Mouse (Mus musculus): ENCODE data around the gene Atg2b. TPM values are rescaled to one million over a fixed set of nuclear protein-coding genes. Genes with fewer than 3 reads are reported as not detected.

The Atg2b gene
- total and polyA plus RNA-seq, 2 experiments, result 10.2 to 19.2 TPM

GRCm38 (mm10) chr12:105574356-105574755, 110.7 kb downstream of the Atg2b start:
- TF ChIP-seq CTCF (IDR thresholded peaks at IDR 0.05; ENCODE audit: low read depth, low read length), result no peak
- TF ChIP-seq POLR2A (IDR thresholded peaks at IDR 0.05; ENCODE audit: extremely low read depth, insufficient read depth, low read length), result no peak
- Histone ChIP-seq H3K27ac (replicated peaks; ENCODE audit: insufficient read depth, low read depth, low read length) (no peak overlapping the region), H3K4me3 (ENCODE audit: insufficient read depth, low read depth, low read length) (no peak overlapping the region), H3K36me3 (ENCODE audit: control insufficient read depth, insufficient read depth, low read length) (no peaks in the 10 kb centered on the region), H3K27me3 (ENCODE audit: control insufficient read depth, insufficient read depth, low read length) (no peaks in the 10 kb centered on the region), H3K79me2 (ENCODE audit: control insufficient read depth, insufficient read depth, low read length) (no peaks in the 10 kb centered on the region), H3K4me1 (ENCODE audit: control insufficient read depth, insufficient read depth, low read length) (no peaks in the 10 kb centered on the region), H3K9ac (ENCODE audit: low read depth, low read length) (no peak overlapping the region)
- WGBS, result 78% methylated on average over 4 of the region's 4 CpGs
- no peak for DNase-seq (ENCODE audit: extremely low read depth, low read depth, low spot score)

DNA sequence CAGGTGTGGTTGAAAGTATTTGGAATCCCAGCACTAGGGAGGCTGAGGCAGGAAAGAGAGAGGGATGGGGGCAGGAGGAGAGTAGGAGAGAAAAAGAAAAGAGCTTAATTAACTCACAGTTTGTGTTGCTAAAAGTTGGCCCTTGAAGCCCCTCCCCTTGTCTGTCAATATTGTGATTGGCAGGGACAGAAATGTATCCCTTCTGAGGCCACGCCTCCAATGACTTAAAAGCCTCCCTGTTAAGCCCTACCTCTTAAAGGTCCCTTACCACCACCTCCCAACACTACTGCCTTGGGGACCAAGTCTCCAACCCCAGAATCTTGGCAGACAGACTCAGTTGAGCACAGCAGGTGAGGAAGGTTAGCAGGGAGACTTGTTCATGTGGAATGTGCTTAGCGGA, 112.4 kb downstream of the Atg2b start:
- WGBS, result 78% methylated on average over 2 of the region's 2 CpGs
- DNase-seq (ENCODE audit: extremely low read depth, low read depth, low spot score), result no peak
- TF ChIP-seq CTCF (IDR thresholded peaks at IDR 0.05; ENCODE audit: low read depth, low read length) (no peak), POLR2A (IDR thresholded peaks at IDR 0.05; ENCODE audit: extremely low read depth, insufficient read depth, low read length) (no peak)

GRCm38 (mm10) chr12:105571867-105572266, 113.1 kb downstream of the Atg2b start:
- Histone ChIP-seq H3K27ac (replicated peaks; ENCODE audit: insufficient read depth, low read depth, low read length) (no peak overlapping the region), H3K4me3 (ENCODE audit: insufficient read depth, low read depth, low read length) (no peak overlapping the region), H3K79me2 (ENCODE audit: control insufficient read depth, insufficient read depth, low read length) (no peaks in the 10 kb centered on the region), H3K9ac (ENCODE audit: low read depth, low read length) (no peak overlapping the region), H3K27me3 (ENCODE audit: control insufficient read depth, insufficient read depth, low read length) (no peaks in the 10 kb centered on the region), H3K36me3 (ENCODE audit: control insufficient read depth, insufficient read depth, low read length) (no peaks in the 10 kb centered on the region), H3K4me1 (ENCODE audit: control insufficient read depth, insufficient read depth, low read length) (no peaks in the 10 kb centered on the region)
- WGBS, result 83% methylated on average over 3 of the region's 3 CpGs
- no peak for DNase-seq (ENCODE audit: extremely low read depth, low read depth, low spot score)
- TF ChIP-seq POLR2A (IDR thresholded peaks at IDR 0.05; ENCODE audit: extremely low read depth, insufficient read depth, low read length), result no peak
- no peak for TF ChIP-seq CTCF (IDR thresholded peaks at IDR 0.05; ENCODE audit: low read depth, low read length)

More for the DNA sequence above, 112.4 kb downstream of the Atg2b start:
- no peak overlapping the region for H3K4me3 ChIP-seq (ENCODE audit: insufficient read depth, low read depth, low read length)
- H3K27me3 ChIP-seq (ENCODE audit: control insufficient read depth, insufficient read depth, low read length), result no peaks in the 10 kb centered on the region
- H3K4me1 ChIP-seq (ENCODE audit: control insufficient read depth, insufficient read depth, low read length), result no peaks in the 10 kb centered on the region
- no peak overlapping the region for H3K9ac ChIP-seq (ENCODE audit: low read depth, low read length)
- no peaks in the 10 kb centered on the region for H3K36me3 ChIP-seq (ENCODE audit: control insufficient read depth, insufficient read depth, low read length)
- no peak overlapping the region for H3K27ac ChIP-seq (replicated peaks; ENCODE audit: insufficient read depth, low read depth, low read length)
- no peaks in the 10 kb centered on the region for H3K79me2 ChIP-seq (ENCODE audit: control insufficient read depth, insufficient read depth, low read length)

Other genes with a start within 250 kb of the Atg2b start
- 0.74 and 0.92 TPM in 2 replicates for gene D430019H16Rik, start 231.4 kb downstream of the Atg2b start, total RNA-seq (2014; rRNA removed)
- gene D430019H16Rik, start 231.4 kb downstream of the Atg2b start, polyA plus RNA-seq (2012; rRNA removed), result 0.55 and 0.65 TPM in 2 replicates
- gene Bdkrb2, start 122.0 kb downstream of the Atg2b start, total RNA-seq (2014; rRNA removed), result 0.09 and 0.13 TPM in 2 replicates
- 0.06 TPM in 1 of 2 replicates, not detected in the other for gene Bdkrb2, start 122.0 kb downstream of the Atg2b start, polyA plus RNA-seq (2012; rRNA removed)
- not detected in 2 replicates for gene Bdkrb1, start 82.1 kb downstream of the Atg2b start, total RNA-seq (2014; rRNA removed)
- not detected in 2 replicates for gene Bdkrb1, start 82.1 kb downstream of the Atg2b start, polyA plus RNA-seq (2012; rRNA removed)
- 6.2 and 9.2 TPM in 2 replicates for gene Gskip, start 382 bp downstream of the Atg2b start, total RNA-seq (2014; rRNA removed)
- 2.6 and 2.8 TPM in 2 replicates for gene Gskip, start 382 bp downstream of the Atg2b start, polyA plus RNA-seq (2012; rRNA removed)
- gene Ak7, start 20.8 kb upstream of the Atg2b start, total RNA-seq (2014; rRNA removed), result 0.09 and 0.13 TPM in 2 replicates
- gene Ak7, start 20.8 kb upstream of the Atg2b start, polyA plus RNA-seq (2012; rRNA removed), result 0.05 TPM in 1 of 2 replicates, not detected in the other
- gene Papola, start 99.5 kb upstream of the Atg2b start, total RNA-seq (2014; rRNA removed), result 65.0 and 68.4 TPM in 2 replicates
- gene Papola, start 99.5 kb upstream of the Atg2b start, polyA plus RNA-seq (2012; rRNA removed), result 40.0 and 42.0 TPM in 2 replicates

All from liver, adult 2 months (tissue).